Mouse (Mus musculus): ENCODE measurements around the gene Scrn1. TPM values are rescaled to one million over a fixed set of nuclear protein-coding genes. Genes with fewer than 3 reads are reported as not detected.

Gene Scrn1
- polyA plus RNA-seq, 1 experiment from 2014 or later: 4.7 TPM

DNA sequence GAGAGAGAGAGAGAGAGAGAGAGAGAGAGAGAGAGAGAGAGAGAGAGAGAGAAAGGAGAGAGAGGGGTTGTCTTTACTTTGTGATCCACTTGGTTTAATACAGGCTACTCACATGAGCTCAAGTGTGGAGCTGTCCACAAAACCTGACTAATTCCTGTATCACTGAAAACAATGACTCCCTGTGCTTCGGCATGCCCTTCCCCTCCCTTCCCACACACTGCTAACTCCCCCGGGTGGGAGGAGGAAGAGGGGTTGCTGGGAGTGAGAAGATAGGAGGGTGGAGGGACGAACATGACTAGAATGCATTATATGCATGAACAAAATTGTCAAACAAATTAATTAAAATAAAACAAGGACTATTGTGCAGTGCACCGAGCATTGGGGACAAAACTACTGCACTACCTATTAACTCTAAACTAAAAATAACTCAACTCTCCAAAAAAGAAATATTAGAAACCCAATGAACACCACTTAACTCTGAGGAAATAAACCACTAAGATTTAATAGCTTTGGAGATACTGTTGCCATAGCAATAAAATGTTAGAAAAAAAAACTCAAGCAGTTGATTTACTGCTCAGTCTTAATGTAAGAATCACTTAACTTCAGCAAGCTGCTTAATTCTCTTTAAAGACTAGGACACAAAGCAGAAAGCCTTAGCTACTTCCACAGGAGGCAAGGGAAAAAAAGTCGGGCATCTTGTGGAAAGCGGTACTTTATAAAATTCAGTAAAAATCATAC, 7.1 kb upstream of the Scrn1 start:
- no peaks in the 10 kb centered on the region for H3K9me3 ChIP-seq (ENCODE audit: control insufficient read depth, low read length)
- H3K4me2 ChIP-seq (ENCODE audit: low read depth, low read length): no peak overlapping the region

DNA sequence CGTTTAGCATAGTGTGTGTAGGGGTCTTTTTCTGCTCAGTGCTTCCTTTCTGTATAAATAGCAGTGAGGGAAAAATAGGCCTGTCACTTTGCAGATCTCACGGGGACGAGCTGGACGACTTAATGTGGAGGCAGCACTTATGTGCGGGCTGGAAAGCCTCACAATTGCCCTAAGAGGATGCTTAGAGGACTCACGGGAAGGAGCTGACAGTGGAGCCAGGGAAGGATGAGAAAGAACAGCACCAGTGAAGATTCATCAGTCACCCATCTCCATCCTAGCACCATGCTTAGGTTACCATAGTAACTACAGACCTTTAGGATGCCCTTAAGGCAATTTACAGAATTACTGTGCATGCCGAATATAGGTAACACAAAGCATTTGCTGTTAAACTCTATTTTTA, 3.5 kb upstream of the Scrn1 start:
- 25% methylated on average over 7 of the region's 7 CpGs for WGBS
- Histone ChIP-seq H3K27ac (ENCODE audit: low read length) (no peak overlapping the region), H3K4me3 (ENCODE audit: low read length) (no peak overlapping the region), H3K9ac (ENCODE audit: low read depth, low read length) (no peak overlapping the region), H3K27me3 (replicated peaks; ENCODE audit: control insufficient read depth, insufficient read depth, low read length) (no peaks in the 10 kb centered on the region), H3K36me3 (ENCODE audit: control insufficient read depth, insufficient read depth, low read length) (no peaks in the 10 kb centered on the region), H3K4me1 (ENCODE audit: control insufficient read depth, insufficient read depth, low read length) (peaks cover 7% of the 10 kb centered on the region; the same call in 1 of the 2 replicates), H3K9me3 (ENCODE audit: control insufficient read depth, low read length) (no peaks in the 10 kb centered on the region), H3K4me2 (ENCODE audit: low read depth, low read length) (no peak overlapping the region)
- ATAC-seq: no peak

More for the DNA sequence above, 7.1 kb upstream of the Scrn1 start:
- no peak overlapping the region for H3K4me3 ChIP-seq (ENCODE audit: low read length)
- no peak overlapping the region for H3K27ac ChIP-seq (ENCODE audit: low read length)
- no peak overlapping the region for H3K9ac ChIP-seq (ENCODE audit: low read depth, low read length)
- H3K36me3 ChIP-seq (ENCODE audit: control insufficient read depth, insufficient read depth, low read length): no peaks in the 10 kb centered on the region
- peak; percentile 66 for ATAC-seq
- no peaks in the 10 kb centered on the region for H3K4me1 ChIP-seq (ENCODE audit: control insufficient read depth, insufficient read depth, low read length)
- WGBS: 14% methylated on average over 6 of the region's 6 CpGs
- no peaks in the 10 kb centered on the region for H3K27me3 ChIP-seq (replicated peaks; ENCODE audit: control insufficient read depth, insufficient read depth, low read length)

DNA sequence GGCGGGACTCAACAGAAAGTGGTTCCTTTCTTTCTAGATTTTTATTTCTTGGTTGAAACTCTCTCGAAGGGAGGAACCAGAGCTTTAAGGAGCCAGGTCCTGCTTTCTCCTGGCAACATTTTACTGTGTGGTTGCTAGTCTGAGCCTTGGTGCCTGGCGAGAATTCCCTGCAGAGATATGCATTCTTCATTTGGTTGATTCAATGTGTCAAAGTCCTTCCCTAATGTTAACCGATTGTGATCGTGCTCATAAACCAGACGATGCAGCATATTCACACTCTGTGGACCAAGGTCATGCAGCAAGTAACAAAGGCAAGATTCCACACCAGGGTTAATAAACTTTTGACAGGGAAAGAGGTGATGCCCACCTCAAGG, 244 bp upstream of the Scrn1 start:
- no peaks in the 10 kb centered on the region for H3K9me3 ChIP-seq (ENCODE audit: control insufficient read depth, low read length)
- ATAC-seq: peak; percentile 54
- H3K4me1 ChIP-seq (ENCODE audit: control insufficient read depth, insufficient read depth, low read length): peaks cover 7% of the 10 kb centered on the region; the same call in 1 of the 2 replicates
- peak overlapping the region; percentile 65 for H3K9ac ChIP-seq (ENCODE audit: low read depth, low read length)
- H3K4me3 ChIP-seq (ENCODE audit: low read length): peak overlapping the region; percentile 61
- H3K27me3 ChIP-seq (replicated peaks; ENCODE audit: control insufficient read depth, insufficient read depth, low read length): no peaks in the 10 kb centered on the region; the same call in 1 of the 2 replicates
- peak overlapping the region; percentile 97 for H3K4me2 ChIP-seq (ENCODE audit: low read depth, low read length)
- H3K27ac ChIP-seq (ENCODE audit: low read length): no peak overlapping the region; the same call in 1 of the 2 replicates
- WGBS: 7% methylated on average over 6 of the region's 6 CpGs
- H3K36me3 ChIP-seq (ENCODE audit: control insufficient read depth, insufficient read depth, low read length): no peaks in the 10 kb centered on the region

DNA sequence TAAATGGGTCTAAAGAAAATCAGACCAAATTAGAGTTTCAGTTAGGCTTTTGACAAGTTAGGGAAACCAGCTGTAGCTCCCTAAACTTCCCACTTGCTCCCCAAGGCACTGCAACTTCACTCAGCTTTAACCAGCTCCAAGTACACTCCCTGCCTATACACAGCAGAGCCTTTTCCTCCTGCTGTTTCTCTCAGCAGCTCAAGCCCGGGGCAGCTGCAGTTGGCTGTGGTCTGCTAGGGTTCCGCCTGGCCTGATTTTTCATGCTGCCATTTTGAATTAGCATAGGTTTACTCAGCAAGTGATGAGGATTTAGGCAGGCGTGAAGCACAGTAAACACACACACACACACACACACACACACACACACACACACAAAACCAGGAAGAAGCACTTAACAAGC, 1.3 kb downstream of the Scrn1 start:
- no peak overlapping the region for H3K4me2 ChIP-seq (ENCODE audit: low read depth, low read length)
- no peak for ATAC-seq
- H3K27me3 ChIP-seq (replicated peaks; ENCODE audit: control insufficient read depth, insufficient read depth, low read length): no peaks in the 10 kb centered on the region; the same call in 1 of the 2 replicates
- no peak overlapping the region for H3K9ac ChIP-seq (ENCODE audit: low read depth, low read length)
- WGBS: 52% methylated on average over 3 of the region's 3 CpGs
- no peaks in the 10 kb centered on the region for H3K9me3 ChIP-seq (ENCODE audit: control insufficient read depth, low read length)
- no peak overlapping the region for H3K27ac ChIP-seq (ENCODE audit: low read length)
- peaks cover 7% of the 10 kb centered on the region; the same call in 1 of the 2 replicates for H3K4me1 ChIP-seq (ENCODE audit: control insufficient read depth, insufficient read depth, low read length)
- no peak overlapping the region for H3K4me3 ChIP-seq (ENCODE audit: low read length)
- no peaks in the 10 kb centered on the region for H3K36me3 ChIP-seq (ENCODE audit: control insufficient read depth, insufficient read depth, low read length)

DNA sequence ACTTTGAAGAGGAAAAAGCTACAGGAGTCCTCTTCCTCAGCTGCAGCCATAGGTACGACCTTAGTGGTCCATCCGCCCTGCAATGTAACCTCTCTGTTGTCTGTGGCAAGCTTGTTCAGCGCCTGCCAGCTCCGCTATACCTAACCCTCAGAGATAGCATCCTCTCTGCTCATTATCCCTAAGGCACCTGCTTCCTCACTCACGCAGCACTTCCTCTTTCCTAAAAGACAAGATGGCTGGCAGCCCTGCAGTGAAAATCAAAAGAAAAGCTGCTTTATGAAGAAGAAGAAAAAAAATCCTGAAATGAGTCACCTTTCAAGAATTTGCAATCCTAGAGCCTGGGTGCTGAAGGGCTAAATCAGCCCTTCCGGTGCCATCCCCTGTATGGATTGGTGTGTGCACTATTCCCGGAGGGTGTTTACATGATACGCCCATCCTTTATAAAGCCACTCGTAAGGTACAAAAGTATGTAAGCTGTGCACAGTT, 1.7 kb downstream of the Scrn1 start:
- Histone ChIP-seq H3K4me1 (ENCODE audit: control insufficient read depth, insufficient read depth, low read length) (peaks cover 7% of the 10 kb centered on the region; the same call in 1 of the 2 replicates), H3K9ac (ENCODE audit: low read depth, low read length) (no peak overlapping the region), H3K4me3 (ENCODE audit: low read length) (no peak overlapping the region), H3K9me3 (ENCODE audit: control insufficient read depth, low read length) (no peaks in the 10 kb centered on the region), H3K27ac (ENCODE audit: low read length) (no peak overlapping the region), H3K27me3 (replicated peaks; ENCODE audit: control insufficient read depth, insufficient read depth, low read length) (no peaks in the 10 kb centered on the region; the same call in 1 of the 2 replicates), H3K4me2 (ENCODE audit: low read depth, low read length) (no peak overlapping the region), H3K36me3 (ENCODE audit: control insufficient read depth, insufficient read depth, low read length) (no peaks in the 10 kb centered on the region)
- no peak for ATAC-seq
- 64% methylated on average over 9 of the region's 9 CpGs for WGBS

- peaks cover 7% of the 10 kb centered on the region; the same call in 1 of the 2 replicates for H3K4me1 ChIP-seq (ENCODE audit: control insufficient read depth, insufficient read depth, low read length)
- ATAC-seq: no peak
- H3K9ac ChIP-seq (ENCODE audit: low read depth, low read length): no peak overlapping the region
- 91% methylated on average over 4 of the region's 4 CpGs for WGBS
- H3K4me3 ChIP-seq (ENCODE audit: low read length): no peak overlapping the region
- no peak overlapping the region for H3K27ac ChIP-seq (ENCODE audit: low read length)
- no peaks in the 10 kb centered on the region for H3K36me3 ChIP-seq (ENCODE audit: control insufficient read depth, insufficient read depth, low read length)
- H3K27me3 ChIP-seq (replicated peaks; ENCODE audit: control insufficient read depth, insufficient read depth, low read length): no peaks in the 10 kb centered on the region; the same call in 1 of the 2 replicates
- no peak overlapping the region for H3K4me2 ChIP-seq (ENCODE audit: low read depth, low read length)
- no peaks in the 10 kb centered on the region for H3K9me3 ChIP-seq (ENCODE audit: control insufficient read depth, low read length)
These were observed 2.7 kb downstream of the Scrn1 start for GRCm38 (mm10) chr6:54563561-54563960.

- H3K9ac ChIP-seq (ENCODE audit: low read depth, low read length): no peak overlapping the region
- peaks cover 7% of the 10 kb centered on the region; the same call in 1 of the 2 replicates for H3K4me1 ChIP-seq (ENCODE audit: control insufficient read depth, insufficient read depth, low read length)
- no peak overlapping the region for H3K4me3 ChIP-seq (ENCODE audit: low read length)
- H3K27ac ChIP-seq (ENCODE audit: low read length): no peak overlapping the region
- H3K4me2 ChIP-seq (ENCODE audit: low read depth, low read length): no peak overlapping the region
- H3K36me3 ChIP-seq (ENCODE audit: control insufficient read depth, insufficient read depth, low read length): no peaks in the 10 kb centered on the region
- no peaks in the 10 kb centered on the region for H3K9me3 ChIP-seq (ENCODE audit: control insufficient read depth, low read length)
- WGBS: 79% methylated on average over 17 of the region's 17 CpGs
- no peak for ATAC-seq
- H3K27me3 ChIP-seq (replicated peaks; ENCODE audit: control insufficient read depth, insufficient read depth, low read length): no peaks in the 10 kb centered on the region; the same call in 1 of the 2 replicates
These were observed 4.1 kb downstream of the Scrn1 start for GRCm38 (mm10) chr6:54562018-54562809.

DNA sequence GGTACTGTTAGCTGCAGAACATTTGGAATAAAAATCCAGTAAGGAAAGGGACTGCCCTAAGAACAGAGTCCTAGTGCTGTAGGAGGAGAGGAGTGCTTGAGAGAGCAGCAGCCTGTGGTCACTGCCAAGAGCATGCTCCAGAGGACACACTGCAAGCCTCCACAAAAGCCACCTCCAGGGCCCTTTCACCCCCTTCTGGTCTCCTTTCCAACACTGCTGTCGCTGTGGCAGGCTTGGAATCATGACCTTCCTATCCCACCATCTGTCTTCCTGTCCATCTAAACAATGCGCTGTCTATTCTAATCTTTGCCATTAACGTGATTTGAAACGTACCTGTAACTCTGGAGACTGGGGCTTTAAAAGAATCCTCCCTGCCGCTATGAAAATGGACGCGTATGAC, 7.8 kb downstream of the Scrn1 start:
- Histone ChIP-seq H3K36me3 (ENCODE audit: control insufficient read depth, insufficient read depth, low read length) (no peaks in the 10 kb centered on the region), H3K9me3 (ENCODE audit: control insufficient read depth, low read length) (no peaks in the 10 kb centered on the region), H3K4me3 (ENCODE audit: low read length) (no peak overlapping the region), H3K27ac (ENCODE audit: low read length) (no peak overlapping the region), H3K27me3 (replicated peaks; ENCODE audit: control insufficient read depth, insufficient read depth, low read length) (no peaks in the 10 kb centered on the region; the same call in 1 of the 2 replicates), H3K4me2 (ENCODE audit: low read depth, low read length) (no peak overlapping the region), H3K9ac (ENCODE audit: low read depth, low read length) (no peak overlapping the region), H3K4me1 (ENCODE audit: control insufficient read depth, insufficient read depth, low read length) (no peaks in the 10 kb centered on the region)
- 65% methylated on average over 7 of the region's 7 CpGs for WGBS
- no peak for ATAC-seq

GRCm38 (mm10) chr6:54557671-54558070, 8.6 kb downstream of the Scrn1 start:
- no peak overlapping the region for H3K4me2 ChIP-seq (ENCODE audit: low read depth, low read length)
- no peak overlapping the region for H3K9ac ChIP-seq (ENCODE audit: low read depth, low read length)
- WGBS: 93% methylated on average over 7 of the region's 7 CpGs
- no peak overlapping the region for H3K4me3 ChIP-seq (ENCODE audit: low read length)
- H3K36me3 ChIP-seq (ENCODE audit: control insufficient read depth, insufficient read depth, low read length): no peaks in the 10 kb centered on the region
- no peak overlapping the region for H3K27ac ChIP-seq (ENCODE audit: low read length)
- H3K9me3 ChIP-seq (ENCODE audit: control insufficient read depth, low read length): no peaks in the 10 kb centered on the region
- H3K4me1 ChIP-seq (ENCODE audit: control insufficient read depth, insufficient read depth, low read length): no peaks in the 10 kb centered on the region
- no peak for ATAC-seq
- H3K27me3 ChIP-seq (replicated peaks; ENCODE audit: control insufficient read depth, insufficient read depth, low read length): no peaks in the 10 kb centered on the region; the same call in 1 of the 2 replicates

All from intestine, embryonic 16.5 days (tissue).